Mouse (Mus musculus) limb, embryonic 13.5 days (tissue): ENCODE data around the gene Acvrl1. TPM values are rescaled to one million over a fixed set of nuclear protein-coding genes. Genes with fewer than 3 reads are reported as not detected.

ENCODE experiments used
- ATAC-seq: fragments of 200-750 bp; cut with Nextera tagmentation; 2 replicates; pipeline ENCODE4 v1.8.0; 2017; ENCODE audit warnings: low read depth, moderate number of reproducible peaks, moderate TSS enrichment; ENCODE audit not compliant: low FRiP score
- H3K27ac ChIP-seq: fragments of 300-500 bp; sonication (generic); 2 replicates; pipeline ENCODE4 v1.5.1; 2015; ENCODE audit warnings: inconsistent platforms, mild to moderate bottlenecking, moderate library complexity
- H3K27me3 ChIP-seq: fragments of 300-500 bp; sonication (generic); 2 replicates; pipeline ENCODE4 v1.6.1; 2015; ENCODE audit warnings: mild to moderate bottlenecking, inconsistent platforms
- H3K36me3 ChIP-seq: fragments of 300-500 bp; sonication (generic); 2 replicates; pipeline ENCODE4 v1.6.1; 2015; ENCODE audit warnings: inconsistent platforms, mild to moderate bottlenecking, moderate library complexity
- H3K4me1 ChIP-seq: fragments of 300-500 bp; sonication (generic); 2 replicates; pipeline ENCODE4 v1.6.1; 2015; ENCODE audit warnings: inconsistent platforms
- H3K4me2 ChIP-seq: fragments of 300-500 bp; sonication (generic); replicated peaks from 2 replicates; pipeline ENCODE4 v1.6.1; 2015; ENCODE audit warnings: inconsistent platforms, mild to moderate bottlenecking, moderate library complexity
- H3K4me3 ChIP-seq: fragments of 300-500 bp; sonication (generic); 2 replicates; pipeline ENCODE4 v1.5.1; 2015; ENCODE audit warnings: moderate library complexity, mild to moderate bottlenecking, inconsistent platforms
- H3K9ac ChIP-seq: fragments of 300-500 bp; sonication (generic); 2 replicates; pipeline ENCODE4 v1.6.1; 2015; ENCODE audit warnings: mild to moderate bottlenecking, inconsistent platforms
- H3K9me3 ChIP-seq: fragments of 300-500 bp; sonication (generic); 2 replicates; pipeline ENCODE4 v1.6.1; 2016; ENCODE audit warnings: inconsistent platforms
- WGBS: fragments of 180-500 bp; shearing (Covaris S2); methylation state at CpG from one replicate; pipeline ENCODE4 v1.1.7; 2015; 5-methylcytosine and 5-hydroxymethylcytosine counted together
- polyA plus RNA-seq: library from polyadenylated mRNA; unstranded; fragments of >200 nt; fragmentation: Nextera tagmentation; extraction: Ambion mirVana; gene quantifications from 2 replicates; pipeline ENCODE4 v1.2.1, GENCODE M21; 2015

Gene Acvrl1
- polyA plus RNA-seq, 1 experiment from 2014 or later, result 9.6 TPM

DNA sequence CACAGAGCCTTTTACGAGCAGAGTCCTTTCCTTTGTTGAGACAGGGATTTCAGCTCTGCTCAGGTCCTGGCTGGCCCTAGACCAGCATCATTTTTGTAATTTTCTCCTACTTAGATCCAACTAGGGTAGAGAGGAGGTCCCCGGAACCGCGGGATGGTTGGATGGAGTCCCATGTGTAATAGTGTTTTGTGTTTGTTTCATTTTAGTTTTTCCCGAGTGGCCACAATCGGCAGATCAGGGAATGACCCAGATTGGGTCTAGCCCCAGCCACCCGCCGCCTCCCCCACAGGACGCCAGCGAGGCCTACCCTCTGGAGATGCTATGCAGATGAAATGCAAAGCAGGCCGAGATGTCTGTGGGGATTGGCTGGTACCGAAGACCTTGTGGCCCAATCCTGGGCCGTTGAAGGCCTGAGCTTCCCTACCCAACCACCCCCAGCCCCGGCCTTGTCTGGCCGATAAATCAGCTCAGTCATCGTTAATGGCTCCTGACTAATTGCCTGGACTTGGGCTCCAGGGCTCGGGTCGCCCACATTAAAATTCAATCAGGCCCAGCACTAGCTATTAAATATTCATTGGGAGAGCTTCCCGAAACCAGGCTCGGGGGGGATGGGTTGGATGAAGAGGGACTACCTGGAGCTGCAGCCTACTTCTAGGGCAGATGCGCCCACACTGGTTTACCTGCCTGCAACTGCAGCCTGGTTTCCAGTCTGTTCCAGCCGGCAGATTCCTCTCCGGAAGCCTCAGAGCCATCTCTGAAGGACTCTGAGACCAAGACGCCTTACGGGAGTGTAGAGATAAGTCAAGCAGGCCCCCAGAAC is 35.3 kb upstream of the Acvrl1 start:
- peaks cover 49% of the 10 kb centered on the region for H3K4me1 ChIP-seq
- no peaks in the 10 kb centered on the region for H3K9me3 ChIP-seq

DNA sequence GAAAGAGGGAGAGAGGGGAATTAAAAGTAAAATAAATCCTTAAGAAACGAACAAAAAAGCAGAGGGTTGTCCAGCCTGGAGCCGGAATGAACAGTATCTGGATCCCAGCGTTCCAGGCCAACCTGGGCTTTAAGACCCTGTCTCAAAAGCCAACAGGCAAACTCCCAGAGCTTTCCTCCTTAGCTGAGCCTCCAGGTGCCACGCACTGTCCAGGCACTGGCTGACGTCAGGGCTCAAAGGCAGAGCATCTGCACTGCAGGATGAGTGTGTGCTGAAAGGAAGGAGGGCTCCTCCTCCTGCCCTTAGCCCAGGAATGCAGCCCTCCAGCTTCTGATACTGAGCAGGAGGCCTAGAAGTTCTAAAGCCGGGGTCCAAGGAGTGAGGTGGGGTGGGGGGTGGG is 34.3 kb upstream of the Acvrl1 start:
- H3K27ac ChIP-seq, result peak overlapping the region; percentile 28; the same call in 1 of the 2 replicates
- no peaks in the 10 kb centered on the region for H3K36me3 ChIP-seq
- H3K4me3 ChIP-seq, result no peak overlapping the region
- H3K9me3 ChIP-seq, result no peaks in the 10 kb centered on the region
- 36% methylated on average over 6 of the region's 6 CpGs for WGBS
- ATAC-seq, result no peak
- peaks cover 58% of the 10 kb centered on the region for H3K4me1 ChIP-seq
- no peak overlapping the region for H3K9ac ChIP-seq
- H3K4me2 ChIP-seq, result no peak overlapping the region
- H3K27me3 ChIP-seq, result no peaks in the 10 kb centered on the region

More for the DNA sequence above, 35.3 kb upstream of the Acvrl1 start:
- Histone ChIP-seq H3K27me3 (no peaks in the 10 kb centered on the region), H3K27ac (peak overlapping the region; percentile 48; the same call in 1 of the 2 replicates), H3K36me3 (no peaks in the 10 kb centered on the region), H3K4me2 (peak overlapping the region; percentile 45), H3K4me3 (peak overlapping the region; percentile 8; the same call in 1 of the 2 replicates), H3K9ac (peak overlapping the region; percentile 20; the same call in 1 of the 2 replicates)
- ATAC-seq, result no peak; the same call in 1 of the 2 replicates
- 12% methylated on average over 25 of the region's 25 CpGs for WGBS

DNA sequence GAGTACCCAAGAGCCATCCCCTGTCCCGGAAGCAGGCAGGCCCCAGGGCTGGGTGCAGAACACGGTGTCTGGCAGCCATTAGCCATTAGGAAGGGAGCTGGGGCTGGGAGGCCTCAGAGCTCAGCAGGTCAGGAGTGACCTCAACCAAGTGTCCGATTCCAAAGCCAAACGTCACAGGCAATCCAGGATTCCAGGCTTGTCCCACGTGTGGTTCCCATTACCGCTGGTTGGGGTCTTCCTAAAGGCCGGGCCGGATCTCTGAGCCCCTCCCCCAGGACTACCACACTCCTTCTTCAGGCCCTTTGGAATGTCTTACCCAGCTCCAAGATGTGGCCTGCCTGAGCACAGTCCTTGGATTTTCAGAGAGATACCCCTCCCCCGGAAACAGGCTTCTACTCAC is 33.3 kb upstream of the Acvrl1 start:
- peak overlapping the region; percentile 52; the same call in 1 of the 2 replicates for H3K27ac ChIP-seq
- no peak overlapping the region for H3K4me3 ChIP-seq
- WGBS, result 12% methylated on average over 9 of the region's 9 CpGs

DNA sequence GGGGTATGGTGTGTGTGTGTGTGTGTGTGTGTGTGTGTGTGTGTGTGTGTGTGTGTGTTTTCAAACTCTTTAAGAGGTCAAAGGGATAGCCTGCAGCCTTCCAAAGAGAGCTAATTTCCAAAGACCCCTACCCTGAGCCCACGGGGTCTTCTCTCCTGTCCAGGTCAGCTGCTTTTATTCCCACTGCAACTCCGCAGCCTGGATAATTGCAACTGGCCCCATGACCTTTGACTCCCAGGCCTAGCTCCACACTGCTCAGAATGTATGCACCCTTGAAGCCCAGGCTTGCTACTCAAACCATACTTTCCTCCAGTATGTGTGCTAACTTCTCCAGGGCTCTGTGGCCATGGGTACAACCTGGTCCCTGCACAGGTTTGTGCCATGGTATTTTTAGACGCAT is 32.9 kb upstream of the Acvrl1 start:
- ATAC-seq, result no peak
- no peak overlapping the region for H3K4me2 ChIP-seq
- no peaks in the 10 kb centered on the region for H3K27me3 ChIP-seq
- H3K9ac ChIP-seq, result no peak overlapping the region
- no peak overlapping the region for H3K4me3 ChIP-seq
- 44% methylated on average over 3 of the region's 3 CpGs for WGBS
- peaks cover 59% of the 10 kb centered on the region for H3K4me1 ChIP-seq
- H3K36me3 ChIP-seq, result no peaks in the 10 kb centered on the region
- no peak overlapping the region for H3K27ac ChIP-seq
- no peaks in the 10 kb centered on the region for H3K9me3 ChIP-seq

More for the DNA sequence above, 33.3 kb upstream of the Acvrl1 start:
- Histone ChIP-seq H3K9ac (no peak overlapping the region), H3K36me3 (no peaks in the 10 kb centered on the region), H3K4me2 (no peak overlapping the region), H3K4me1 (peaks cover 59% of the 10 kb centered on the region), H3K9me3 (no peaks in the 10 kb centered on the region), H3K27me3 (no peaks in the 10 kb centered on the region)
- no peak for ATAC-seq

DNA sequence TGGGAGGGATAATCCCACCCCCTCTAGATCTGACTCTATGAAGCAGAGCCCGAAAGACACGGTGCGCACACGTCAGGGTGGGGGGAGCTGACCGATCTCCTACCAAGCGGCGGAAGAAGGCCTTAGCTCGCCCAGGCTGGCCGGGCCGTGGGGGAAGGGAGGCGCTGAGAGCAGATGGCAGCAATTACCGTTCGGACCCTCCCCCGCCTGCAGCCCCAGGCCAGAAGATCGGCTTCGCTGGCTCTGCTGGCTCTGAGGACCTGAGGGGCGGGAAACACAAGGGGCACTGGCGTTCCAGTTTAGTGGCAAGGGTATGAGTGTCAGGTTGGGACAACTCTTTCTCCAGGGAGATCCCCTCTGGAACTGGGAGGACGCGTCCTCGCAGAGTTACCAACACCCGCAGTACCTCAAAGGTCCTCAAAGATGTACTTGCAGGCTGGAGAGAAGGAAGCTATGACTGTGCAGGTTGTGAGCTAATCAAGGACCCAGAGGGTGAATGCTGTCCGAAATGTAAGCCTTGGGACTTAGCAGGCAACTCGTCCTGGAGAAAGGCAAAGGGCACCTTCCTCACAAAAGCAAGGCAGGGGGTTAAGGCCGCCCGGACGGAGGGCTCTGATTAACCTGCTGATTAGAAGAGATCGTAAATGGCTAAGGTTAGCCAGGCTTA is 30.2 kb upstream of the Acvrl1 start:
- 3% methylated on average over 28 of the region's 28 CpGs for WGBS

DNA sequence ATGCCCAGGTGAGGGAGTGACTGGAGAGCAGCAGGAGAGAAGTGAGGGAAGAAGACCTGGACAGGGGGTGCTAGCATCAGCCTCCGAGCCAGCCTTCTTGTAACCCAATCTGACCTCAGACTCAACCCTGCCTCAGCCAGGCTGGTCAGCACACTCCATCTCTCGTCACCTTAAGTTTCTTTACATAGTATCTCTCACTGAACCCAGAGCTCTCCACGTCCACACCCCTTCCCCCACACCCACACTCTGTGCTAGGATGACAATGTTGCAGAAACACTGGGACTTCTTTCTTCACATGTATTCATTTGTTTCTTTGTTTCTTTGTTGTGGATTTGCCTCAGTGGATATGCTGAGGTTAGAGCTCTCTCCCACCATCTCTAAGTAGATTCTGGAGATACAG is 27.3 kb upstream of the Acvrl1 start:
- no peak overlapping the region for H3K27ac ChIP-seq
- no peak for ATAC-seq
- H3K36me3 ChIP-seq, result no peaks in the 10 kb centered on the region
- no peaks in the 10 kb centered on the region for H3K9me3 ChIP-seq
- H3K4me1 ChIP-seq, result peaks cover 22% of the 10 kb centered on the region
- no peak overlapping the region for H3K4me2 ChIP-seq
- no peak overlapping the region for H3K4me3 ChIP-seq
- H3K9ac ChIP-seq, result no peak overlapping the region
- 80% methylated on average over 3 of the region's 3 CpGs for WGBS
- H3K27me3 ChIP-seq, result no peaks in the 10 kb centered on the region

More for the DNA sequence above, 30.2 kb upstream of the Acvrl1 start:
- Histone ChIP-seq H3K9ac (peak overlapping the region; percentile 62), H3K27me3 (no peaks in the 10 kb centered on the region), H3K4me3 (peak overlapping the region; percentile 20), H3K9me3 (no peaks in the 10 kb centered on the region), H3K36me3 (no peaks in the 10 kb centered on the region), H3K4me2 (peak overlapping the region; percentile 63), H3K4me1 (peaks cover 45% of the 10 kb centered on the region), H3K27ac (peak overlapping the region; percentile 28; the same call in 1 of the 2 replicates)
- ATAC-seq, result peak; percentile 55

DNA sequence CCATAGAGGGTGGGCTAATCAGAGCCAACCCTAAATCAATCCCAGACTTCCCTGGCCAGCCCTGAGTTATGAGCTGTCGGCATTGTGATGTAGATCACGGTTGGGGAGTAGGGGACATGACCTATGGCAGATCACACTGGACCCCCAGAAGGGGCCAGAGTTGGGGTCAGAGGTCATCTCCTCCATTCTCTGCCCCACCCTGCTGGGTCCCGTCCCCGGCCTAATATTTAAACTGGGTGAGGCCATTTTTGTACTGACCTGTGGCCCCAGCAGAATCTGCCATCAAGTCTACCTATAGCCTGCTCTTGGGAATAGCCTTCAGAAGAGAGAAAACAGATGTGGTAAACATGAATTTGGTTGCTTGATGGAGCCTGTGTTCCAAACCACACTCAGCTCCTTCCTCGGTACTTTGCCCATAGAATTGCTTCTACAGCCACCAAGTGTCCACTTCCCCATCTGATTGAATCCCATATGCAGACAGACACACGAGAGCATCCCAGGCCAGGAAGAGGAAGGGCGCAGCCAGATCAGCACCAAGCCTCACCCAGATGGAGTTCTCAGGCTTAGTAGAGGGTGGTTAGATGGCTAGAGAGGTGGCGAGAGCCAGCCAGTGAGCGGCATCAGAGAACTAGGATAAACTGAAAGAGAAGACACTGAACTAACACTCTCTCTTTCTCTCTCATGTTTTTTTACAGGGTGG is 24.6 kb upstream of the Acvrl1 start:
- 55% methylated on average over 9 of the region's 9 CpGs for WGBS
- Histone ChIP-seq H3K9me3 (no peaks in the 10 kb centered on the region), H3K4me1 (peaks cover 6% of the 10 kb centered on the region), H3K27me3 (no peaks in the 10 kb centered on the region), H3K27ac (no peak overlapping the region), H3K4me3 (no peak overlapping the region), H3K9ac (no peak overlapping the region), H3K36me3 (no peaks in the 10 kb centered on the region), H3K4me2 (no peak overlapping the region)
- no peak for ATAC-seq

DNA sequence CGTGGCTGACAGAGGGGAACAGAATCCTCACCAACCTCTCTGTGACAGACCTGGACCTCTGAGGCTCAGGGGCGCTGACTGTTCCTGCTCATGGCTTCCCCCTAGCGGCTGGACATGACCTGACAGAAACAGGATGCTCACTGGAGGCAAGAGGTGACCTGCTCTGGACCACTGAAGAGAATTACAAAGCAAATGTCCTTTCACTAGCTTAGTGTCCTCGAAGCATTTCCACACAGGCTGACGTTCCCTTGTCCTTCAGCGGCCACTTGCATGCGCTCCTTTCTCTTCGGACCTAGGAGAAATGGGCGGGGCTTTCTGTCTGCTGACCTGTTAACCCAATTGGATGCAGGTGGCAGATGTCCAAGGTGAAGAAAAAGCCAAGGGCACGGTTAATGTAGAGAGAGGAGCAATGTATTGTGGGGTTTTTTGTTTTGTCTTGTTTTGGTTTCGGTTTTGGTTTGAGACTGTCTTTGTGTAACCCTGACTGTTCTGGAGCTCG is 22.8 kb upstream of the Acvrl1 start:
- Histone ChIP-seq H3K27ac (no peak overlapping the region; the same call in 1 of the 2 replicates), H3K9ac (no peak overlapping the region), H3K4me3 (0 out of 2 replicates have a peak overlapping the region, but pooled peaks have one; percentile 7), H3K9me3 (no peaks in the 10 kb centered on the region), H3K4me2 (peak overlapping the region; percentile 47), H3K27me3 (no peaks in the 10 kb centered on the region), H3K36me3 (no peaks in the 10 kb centered on the region), H3K4me1 (peaks cover 3% of the 10 kb centered on the region; the same call in 1 of the 2 replicates)
- 16% methylated on average over 12 of the region's 12 CpGs for WGBS
- peak; percentile 66 for ATAC-seq

DNA sequence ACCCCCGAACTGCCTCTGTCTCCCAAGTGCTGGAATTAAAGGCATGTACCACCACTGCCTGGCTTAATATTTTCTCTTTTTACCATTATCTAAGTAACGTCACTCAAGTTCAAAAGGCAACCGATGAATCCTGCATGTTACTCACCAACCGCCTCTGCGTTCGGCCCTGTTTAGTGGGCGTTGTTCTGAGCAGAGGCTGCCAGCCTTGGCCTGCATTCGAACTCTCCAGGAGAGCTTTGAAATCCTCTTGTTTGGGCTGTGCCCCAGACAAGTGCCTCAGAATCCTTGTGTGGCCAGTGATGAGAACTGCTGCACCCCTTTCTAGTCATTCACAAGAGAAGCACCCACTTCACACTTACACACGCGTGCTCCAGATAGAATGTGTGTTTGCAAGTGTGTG is 22.3 kb upstream of the Acvrl1 start:
- no peaks in the 10 kb centered on the region for H3K36me3 ChIP-seq
- H3K27ac ChIP-seq, result no peak overlapping the region; the same call in 1 of the 2 replicates
- peaks cover 3% of the 10 kb centered on the region; the same call in 1 of the 2 replicates for H3K4me1 ChIP-seq
- H3K4me3 ChIP-seq, result no peak overlapping the region
- no peaks in the 10 kb centered on the region for H3K27me3 ChIP-seq
- no peak for ATAC-seq
- H3K9ac ChIP-seq, result no peak overlapping the region
- H3K9me3 ChIP-seq, result no peaks in the 10 kb centered on the region
- 87% methylated on average over 10 of the region's 10 CpGs for WGBS
- no peak overlapping the region for H3K4me2 ChIP-seq

DNA sequence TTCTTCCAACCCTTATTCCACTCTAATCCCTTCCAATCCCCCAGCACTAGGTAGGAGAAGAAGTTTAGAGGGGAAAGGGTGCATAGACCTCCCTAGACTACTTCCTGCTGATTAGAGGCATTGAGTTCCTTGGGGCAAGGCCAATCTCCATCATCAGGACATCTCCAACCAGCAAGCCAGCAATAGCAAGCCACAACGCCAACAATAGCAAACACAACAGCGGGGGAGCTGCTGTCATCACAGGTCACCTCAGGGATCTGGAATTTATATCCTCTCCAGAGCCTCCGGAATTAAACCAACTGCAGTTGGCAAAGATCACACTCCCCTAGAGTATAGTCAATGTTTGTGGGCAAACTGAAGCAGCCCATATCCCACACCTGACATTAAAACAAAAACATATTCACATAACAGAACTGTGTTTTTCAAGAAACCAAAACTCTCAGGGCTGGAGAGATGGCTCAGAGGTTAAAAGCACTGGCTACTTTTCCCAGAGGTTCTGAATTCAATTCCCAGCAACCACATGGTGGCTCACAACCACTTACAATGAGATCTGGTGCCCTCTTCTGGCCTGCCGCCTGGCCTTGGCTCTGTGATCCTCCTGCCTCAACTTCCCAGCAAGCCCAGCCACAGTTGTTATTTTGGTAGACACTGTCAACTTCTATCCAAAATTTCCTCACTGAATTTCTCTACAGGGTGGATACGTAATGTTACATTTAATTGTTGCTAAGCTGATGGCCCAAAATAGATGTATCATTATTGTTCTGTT is 20.2 kb upstream of the Acvrl1 start:
- H3K4me1 ChIP-seq, result peaks cover 5% of the 10 kb centered on the region; the same call in 1 of the 2 replicates
- H3K4me3 ChIP-seq, result no peak overlapping the region
- WGBS, result 90% methylated on average over 5 of the region's 5 CpGs
- 0 out of 2 replicates have a peak, but pooled peaks cover 3% of the 10 kb centered on the region for H3K27me3 ChIP-seq
- ATAC-seq, result no peak
- no peaks in the 10 kb centered on the region for H3K36me3 ChIP-seq
- no peak overlapping the region for H3K9ac ChIP-seq
- no peak overlapping the region for H3K27ac ChIP-seq
- H3K4me2 ChIP-seq, result no peak overlapping the region
- no peaks in the 10 kb centered on the region for H3K9me3 ChIP-seq

DNA sequence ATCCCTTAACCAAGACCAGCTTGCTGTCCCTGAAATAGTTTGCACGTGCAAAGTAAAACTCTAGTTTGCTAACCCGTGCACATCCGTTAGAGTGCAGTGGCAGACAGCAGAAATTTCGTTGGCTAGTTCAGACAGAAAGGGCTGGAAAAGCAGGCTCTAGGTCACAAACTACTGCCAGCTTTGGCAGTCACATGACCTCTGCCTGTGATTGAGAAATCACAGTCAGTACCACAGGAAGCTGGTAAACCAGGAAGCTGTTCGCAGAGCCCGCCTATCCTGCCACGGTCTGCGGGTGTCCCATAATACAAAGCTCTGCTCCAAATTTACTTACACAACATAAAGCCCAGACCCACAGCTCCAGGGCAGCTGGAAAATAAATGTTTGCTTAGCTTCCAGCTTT is 15.1 kb upstream of the Acvrl1 start:
- H3K9me3 ChIP-seq, result peaks cover 5% of the 10 kb centered on the region; the same call in 1 of the 2 replicates
- H3K27ac ChIP-seq, result no peak overlapping the region
- 63% methylated on average over 8 of the region's 8 CpGs for WGBS
- H3K9ac ChIP-seq, result no peak overlapping the region
- ATAC-seq, result no peak; the same call in 1 of the 2 replicates
- no peaks in the 10 kb centered on the region for H3K36me3 ChIP-seq
- H3K4me1 ChIP-seq, result 0 out of 2 replicates have a peak, but pooled peaks cover 5% of the 10 kb centered on the region
- no peak overlapping the region for H3K4me2 ChIP-seq
- no peak overlapping the region for H3K4me3 ChIP-seq
- H3K27me3 ChIP-seq, result 0 out of 2 replicates have a peak, but pooled peaks cover 3% of the 10 kb centered on the region
